In the genomic region with DNA sequence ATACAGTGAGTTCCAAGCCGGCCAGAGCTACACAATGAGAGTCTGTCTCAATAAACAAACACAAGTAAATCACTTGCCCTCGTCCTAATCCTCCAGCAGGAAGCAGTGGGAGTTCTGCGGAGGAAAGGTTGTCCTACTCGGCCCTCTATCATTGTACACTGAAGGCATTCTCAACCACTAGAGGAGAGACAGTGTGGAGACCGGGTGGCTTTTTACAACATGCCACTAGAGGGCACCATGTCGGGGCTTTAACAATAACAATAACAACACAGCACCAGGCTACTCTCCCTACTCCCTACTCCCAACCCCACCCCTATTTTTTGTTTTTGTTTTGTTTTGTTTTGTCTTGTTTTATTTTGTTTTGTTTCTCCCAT, we compare ENCODE assay signal across 9 mouse cellular contexts. TPM values are rescaled to one million over a fixed set of nuclear protein-coding genes. Genes with fewer than 3 reads are reported as not detected.
DNase-seq lines count a peak whose midpoint lies in the region; ATAC-seq lines count a peak whose summit lies in the region.
"Had no signal": no experiment of that assay in that cellular context is flagged by ENCODE, and none has a peak within 500 bp of the region (broad histone marks: within the 10 kb centered on the region; RNA-seq: fewer than 3 reads in every experiment).

No protein-coding gene starts in this region.

- peak; percentile 61 for DNase-seq in urinary bladder, postnatal 14 days (ENCODE audit: low spot score)
- DNase-seq in urinary bladder, postnatal 10 days (ENCODE audit: low spot score): no peak
- peak; percentile 58 for DNase-seq in c-Kit-positive CD71-positive TER-119-negative erythroid progenitor cells, embryonic 14.5 days (ENCODE audit: low read depth)
- DNase-seq in gastrocnemius, adult 18-20 months (ENCODE audit: low spot score): peak; percentile 63
- DNase-seq in left cerebral cortex, postnatal 25 days (ENCODE audit: low spot score in 2 of 2): peak; percentile 31 to 69
- peak; percentile 68 for DNase-seq in testis, postnatal 10 days (ENCODE audit: low spot score)

- no peaks in the 10 kb centered on the region; the same call in 1 of the 2 replicates for H3K4me1 ChIP-seq in intestine, embryonic 15.5 days (replicated peaks)
- H3K4me1 ChIP-seq: embryonic facial prominence, embryonic 15.5 days had no signal

- intact Hi-C loops in left cerebral cortex, postnatal 25 days (cut with DNase I): loop anchor here (2.0 to 5.0 kb wide), 3 partner anchors 113 to 267 kb away; a partner anchor contains a TSS

- H3K4me3 ChIP-seq in intestine, embryonic 15.5 days (replicated peaks): no peak overlapping the region
- H3K4me3 ChIP-seq: embryonic facial prominence, embryonic 15.5 days had no signal

- H3K27ac ChIP-seq in intestine, embryonic 15.5 days: no peak overlapping the region
- H3K27ac ChIP-seq: embryonic facial prominence, embryonic 15.5 days had no signal

- peak; percentile 71 for ATAC-seq in intestine, embryonic 15.5 days
- ATAC-seq in megakaryocyte-erythroid progenitor cell, adult 5-6 weeks (replicated peaks; ENCODE audit: low FRiP score, low TSS enrichment, poor library complexity, severe bottlenecking): peak; percentile 74

- H3K36me3 ChIP-seq in intestine, embryonic 15.5 days: no peaks in the 10 kb centered on the region
- H3K36me3 ChIP-seq: embryonic facial prominence, embryonic 15.5 days had no signal

- WGBS in intestine, embryonic 15.5 days: 38% methylated on average over 6 of the region's 6 CpGs

- no peaks in the 10 kb centered on the region for H3K27me3 ChIP-seq in intestine, embryonic 15.5 days (replicated peaks)
- H3K27me3 ChIP-seq: embryonic facial prominence, embryonic 15.5 days had no signal

- no peak overlapping the region for H3K4me2 ChIP-seq in intestine, embryonic 15.5 days (replicated peaks)
- H3K4me2 ChIP-seq: embryonic facial prominence, embryonic 15.5 days had no signal

- no peaks in the 10 kb centered on the region for H3K9me3 ChIP-seq in intestine, embryonic 15.5 days
- H3K9me3 ChIP-seq: embryonic facial prominence, embryonic 15.5 days had no signal

- no peak overlapping the region for H3K9ac ChIP-seq in intestine, embryonic 15.5 days
- H3K9ac ChIP-seq: embryonic facial prominence, embryonic 15.5 days had no signal

RNA-seq across cellular contexts. Expression of a gene that starts 17.0 kb away (rescaled TPM):
- total RNA-seq in gastrocnemius, adult 18-20 months (2021): not detected
- not detected in 2 replicates for polyA plus RNA-seq in intestine, embryonic 15.5 days (2015; fragmentation: Nextera tagmentation; extraction: Ambion mirVana)
- total RNA-seq in left cerebral cortex, postnatal 25 days (2021): not detected
- not detected in 2 replicates for total RNA-seq in megakaryocyte-erythroid progenitor cell, adult 5-6 weeks (2014; fragmentation: Nextera tagmentation)
- total RNA-seq in megakaryocyte-erythroid progenitor cell, adult 5-6 weeks (2017): not detected in 2 replicates
- polyA plus RNA-seq: embryonic facial prominence, embryonic 15.5 days had no signal

RNA-seq across cellular contexts. Expression of a gene that starts 30.4 kb away (rescaled TPM):
- total RNA-seq in gastrocnemius, adult 18-20 months (2021): 1 to 10 TPM; 4.3 to 5.4 TPM
- 30.9 and 35.4 TPM in 2 replicates for polyA plus RNA-seq in intestine, embryonic 15.5 days (2015; fragmentation: Nextera tagmentation; extraction: Ambion mirVana)
- 1 to 10 TPM; 9.2 to 9.6 TPM for total RNA-seq in left cerebral cortex, postnatal 25 days (2021)
- total RNA-seq in megakaryocyte-erythroid progenitor cell, adult 5-6 weeks (2014; fragmentation: Nextera tagmentation): 53.6 and 58.6 TPM in 2 replicates
- 91.4 and 110 TPM in 2 replicates for total RNA-seq in megakaryocyte-erythroid progenitor cell, adult 5-6 weeks (2017)

RNA-seq across cellular contexts. Expression of a gene that starts 32.3 kb away (rescaled TPM):
- 1 to 10 TPM; 4.7 to 9.9 TPM for total RNA-seq in gastrocnemius, adult 18-20 months (2021)
- 43.5 and 45.9 TPM in 2 replicates for polyA plus RNA-seq in intestine, embryonic 15.5 days (2015; fragmentation: Nextera tagmentation; extraction: Ambion mirVana)
- total RNA-seq in left cerebral cortex, postnatal 25 days (2021): 1 to 10 TPM; 5.9 to 6.8 TPM
- 3.1 and 4.4 TPM in 2 replicates for total RNA-seq in megakaryocyte-erythroid progenitor cell, adult 5-6 weeks (2014; fragmentation: Nextera tagmentation)
- 39.2 and 50.6 TPM in 2 replicates for total RNA-seq in megakaryocyte-erythroid progenitor cell, adult 5-6 weeks (2017)

RNA-seq across cellular contexts. Expression of a gene that starts 35.4 kb away (rescaled TPM):
- not detected for total RNA-seq in gastrocnemius, adult 18-20 months (2021)
- polyA plus RNA-seq in intestine, embryonic 15.5 days (2015; fragmentation: Nextera tagmentation; extraction: Ambion mirVana): 0.26 and 0.32 TPM in 2 replicates
- under 1 TPM in 1 of 2 experiments, not detected in 1; 0.96 TPM for total RNA-seq in left cerebral cortex, postnatal 25 days (2021)
- total RNA-seq in megakaryocyte-erythroid progenitor cell, adult 5-6 weeks (2014; fragmentation: Nextera tagmentation): not detected in 2 replicates
- 0.89 TPM in 1 of 2 replicates, not detected in the other for total RNA-seq in megakaryocyte-erythroid progenitor cell, adult 5-6 weeks (2017)

Comparison
In these comparisons a context has a peak if more than half of its experiments do, and no peak if none do; other contexts are left out.
1. RNA of a gene that starts 30.4 kb away (total RNA-seq): 53.6 to 110 TPM in megakaryocyte-erythroid progenitor cell, adult 5-6 weeks; 9.2 to 9.6 TPM in left cerebral cortex, postnatal 25 days and 4.3 to 5.4 TPM in gastrocnemius, adult 18-20 months; every median in the first group is over 4 times any median in the second.